Mouse (Mus musculus): ENCODE measurements at regions not wholly inside any gene's neighbourhood (a gene's known extent, or its start where the extent isn't known, plus 50 kb on each side); places are given as distances from the start of the nearest gene placed in this dataset.

- no peak for DNase-seq
Observed at GRCm38 (mm10) chr11:31734091-31734490, 62.4 kb upstream of the Bod1 start.

GRCm38 (mm10) chr11:31735257-31735656 lies 63.6 kb upstream of the Bod1 start:
- 93% methylated on average over 6 of the region's 6 CpGs for WGBS
- Histone ChIP-seq H3K4me1 (ENCODE audit: control insufficient read depth, insufficient read depth, low read length) (peaks cover 6% of the 10 kb centered on the region; the same call in 1 of the 2 replicates), H3K4me3 (replicated peaks; ENCODE audit: extremely low read depth, low read depth, low read length) (no peak overlapping the region)
- no peak for DNase-seq
- TF ChIP-seq CTCF (IDR thresholded peaks at IDR 0.05; ENCODE audit: insufficient read depth, low read length): no peak
- TF ChIP-seq POLR2A (IDR thresholded peaks at IDR 0.05; ENCODE audit: borderline replicate concordance, extremely low read depth, low read depth, low read length): no peak

More at GRCm38 (mm10) chr11:31734091-31734490, 62.4 kb upstream of the Bod1 start:
- 60% methylated on average over 4 of the region's 4 CpGs for WGBS
- H3K4me1 ChIP-seq (ENCODE audit: control insufficient read depth, insufficient read depth, low read length): peaks cover 9% of the 10 kb centered on the region; the same call in 1 of the 2 replicates
- TF ChIP-seq CTCF (IDR thresholded peaks at IDR 0.05; ENCODE audit: insufficient read depth, low read length) (no peak), POLR2A (IDR thresholded peaks at IDR 0.05; ENCODE audit: borderline replicate concordance, extremely low read depth, low read depth, low read length) (no peak)
- no peak overlapping the region for H3K4me3 ChIP-seq (replicated peaks; ENCODE audit: extremely low read depth, low read depth, low read length)

DNA sequence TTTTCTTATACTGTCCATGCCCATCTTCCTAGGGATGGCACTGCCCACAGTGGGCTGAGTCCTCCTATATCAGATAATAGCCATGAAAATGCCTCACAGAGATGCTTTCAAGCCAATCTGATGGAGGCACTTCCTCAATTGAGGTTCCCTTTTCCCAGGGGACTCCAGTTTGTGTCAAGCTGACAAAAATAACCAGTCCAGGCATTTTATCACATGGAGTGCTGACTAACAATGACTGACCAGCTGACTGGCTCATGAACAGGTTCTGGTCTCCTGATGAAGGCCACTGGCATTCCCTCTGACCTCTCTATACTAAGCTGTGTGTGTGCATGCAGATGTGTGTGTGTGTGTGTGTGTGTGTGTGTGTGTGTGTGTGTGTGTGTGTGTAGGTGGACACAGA lies 64.4 kb upstream of the Bod1 start:
- no peak overlapping the region for H3K4me3 ChIP-seq (replicated peaks; ENCODE audit: extremely low read depth, low read depth, low read length)
- no peak for DNase-seq
- TF ChIP-seq CTCF (IDR thresholded peaks at IDR 0.05; ENCODE audit: insufficient read depth, low read length): no peak
- no peak for TF ChIP-seq POLR2A (IDR thresholded peaks at IDR 0.05; ENCODE audit: borderline replicate concordance, extremely low read depth, low read depth, low read length)
- peaks cover 6% of the 10 kb centered on the region; the same call in 1 of the 2 replicates for H3K4me1 ChIP-seq (ENCODE audit: control insufficient read depth, insufficient read depth, low read length)

DNA sequence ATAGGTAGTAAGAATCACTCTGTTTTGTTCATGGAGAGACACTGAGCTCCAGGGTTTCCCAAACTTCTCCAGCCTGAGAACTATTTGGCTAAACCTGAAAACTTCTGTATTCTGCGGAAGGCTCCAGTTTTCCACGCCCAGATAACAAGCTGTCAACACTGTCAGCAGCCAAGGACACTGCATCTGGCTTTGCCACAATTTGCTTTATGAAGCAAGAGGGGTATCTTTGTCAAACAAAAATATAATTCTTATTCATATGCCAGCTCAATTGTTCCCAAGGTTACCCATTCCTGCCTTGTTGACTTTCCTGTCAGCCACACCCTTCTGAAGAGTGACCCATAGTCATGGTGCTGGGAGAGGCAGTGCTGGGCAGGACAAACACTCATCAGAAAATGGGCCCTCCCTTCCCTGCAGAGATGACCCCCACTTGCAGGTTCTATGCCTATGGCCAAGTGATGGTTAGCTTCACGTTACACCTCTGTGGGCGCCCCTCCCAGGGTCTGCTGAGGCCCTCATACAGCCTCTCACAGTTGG lies 64.9 kb upstream of the Bod1 start:
- Histone ChIP-seq H3K4me1 (ENCODE audit: control insufficient read depth, insufficient read depth, low read length) (peaks cover 6% of the 10 kb centered on the region; the same call in 1 of the 2 replicates), H3K4me3 (replicated peaks; ENCODE audit: extremely low read depth, low read depth, low read length) (no peak overlapping the region)
- 69% methylated on average over 4 of the region's 4 CpGs for WGBS
- TF ChIP-seq CTCF (IDR thresholded peaks at IDR 0.05; ENCODE audit: insufficient read depth, low read length) (no peak), POLR2A (IDR thresholded peaks at IDR 0.05; ENCODE audit: borderline replicate concordance, extremely low read depth, low read depth, low read length) (no peak)
- DNase-seq: no peak

GRCm38 (mm10) chr11:31738148-31739021 lies 66.7 kb upstream of the Bod1 start:
- TF ChIP-seq POLR2A (IDR thresholded peaks at IDR 0.05; ENCODE audit: borderline replicate concordance, extremely low read depth, low read depth, low read length) (no peak), CTCF (IDR thresholded peaks at IDR 0.05; ENCODE audit: insufficient read depth, low read length) (no peak)
- Histone ChIP-seq H3K4me1 (ENCODE audit: control insufficient read depth, insufficient read depth, low read length) (peaks cover 2% of the 10 kb centered on the region; the same call in 1 of the 2 replicates), H3K4me3 (replicated peaks; ENCODE audit: extremely low read depth, low read depth, low read length) (no peak overlapping the region)
- 75% methylated on average over 5 of the region's 5 CpGs for whole genome bisulfite sequencing
- peak; percentile 72 for DNase-seq

- Histone ChIP-seq H3K4me3 (replicated peaks; ENCODE audit: extremely low read depth, low read depth, low read length) (no peak overlapping the region), H3K4me1 (ENCODE audit: control insufficient read depth, insufficient read depth, low read length) (peaks cover 16% of the 10 kb centered on the region)
- DNase-seq: peak; percentile 59
- TF ChIP-seq POLR2A (IDR thresholded peaks at IDR 0.05; ENCODE audit: borderline replicate concordance, extremely low read depth, low read depth, low read length): no peak
- TF ChIP-seq CTCF (IDR thresholded peaks at IDR 0.05; ENCODE audit: insufficient read depth, low read length): no peak
- WGBS: 47% methylated on average over 5 of the region's 5 CpGs
Observed at GRCm38 (mm10) chr11:31740409-31740808, 68.7 kb upstream of the Bod1 start.

GRCm38 (mm10) chr11:31742160-31742559 lies 70.5 kb upstream of the Bod1 start:
- no peak for DNase-seq
- Histone ChIP-seq H3K4me1 (ENCODE audit: control insufficient read depth, insufficient read depth, low read length) (peaks cover 17% of the 10 kb centered on the region), H3K4me3 (replicated peaks; ENCODE audit: extremely low read depth, low read depth, low read length) (no peak overlapping the region)
- 88% methylated on average over 1 of the region's 1 CpGs for WGBS
- no peak for TF ChIP-seq CTCF (IDR thresholded peaks at IDR 0.05; ENCODE audit: insufficient read depth, low read length)
- TF ChIP-seq POLR2A (IDR thresholded peaks at IDR 0.05; ENCODE audit: borderline replicate concordance, extremely low read depth, low read depth, low read length): no peak

DNA sequence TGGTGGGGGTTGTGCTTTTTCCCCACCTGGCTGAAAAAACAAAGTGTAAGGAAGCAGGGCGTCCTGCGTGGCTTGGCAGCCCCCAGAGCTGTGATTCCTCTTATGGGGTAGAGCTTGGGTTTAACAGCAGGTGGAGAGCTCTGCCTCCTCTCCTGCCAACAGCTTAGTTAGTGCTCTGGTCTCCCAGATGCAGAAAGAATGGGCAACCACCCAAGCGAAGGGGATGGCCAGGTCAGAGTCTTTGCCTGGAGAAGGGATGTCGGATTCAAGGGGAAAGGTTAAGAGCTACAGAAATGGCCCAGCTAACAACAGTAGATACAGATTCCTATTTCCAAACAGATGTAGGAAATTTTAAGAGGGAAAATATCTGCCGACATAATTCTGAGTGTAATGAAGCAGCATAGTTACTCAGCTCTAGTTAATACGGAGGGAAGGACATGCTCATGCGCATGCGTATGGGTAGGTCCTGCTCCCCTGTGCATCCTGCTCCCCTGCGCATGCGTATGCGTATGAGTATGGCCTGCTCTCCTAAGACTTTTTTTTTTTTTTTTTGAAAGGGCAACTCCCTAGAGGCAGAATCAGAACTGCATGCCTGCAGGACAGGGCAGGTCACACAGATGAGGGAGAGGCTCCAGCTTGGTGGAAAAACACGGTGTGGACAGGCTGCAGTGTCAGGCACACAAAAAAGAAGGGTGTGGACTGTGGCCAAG lies 72.5 kb upstream of the Bod1 start:
- Histone ChIP-seq H3K4me3 (replicated peaks; ENCODE audit: extremely low read depth, low read depth, low read length) (no peak overlapping the region), H3K4me1 (ENCODE audit: control insufficient read depth, insufficient read depth, low read length) (peaks cover 15% of the 10 kb centered on the region)
- 63% methylated on average over 12 of the region's 12 CpGs for WGBS
- no peak for TF ChIP-seq CTCF (IDR thresholded peaks at IDR 0.05; ENCODE audit: insufficient read depth, low read length)
- peak; percentile 26; the same call in 1 of the 2 replicates for TF ChIP-seq POLR2A (IDR thresholded peaks at IDR 0.05; ENCODE audit: borderline replicate concordance, extremely low read depth, low read depth, low read length)
- no peak for DNase-seq

- Histone ChIP-seq H3K4me3 (replicated peaks; ENCODE audit: extremely low read depth, low read depth, low read length) (no peak overlapping the region), H3K4me1 (ENCODE audit: control insufficient read depth, insufficient read depth, low read length) (peaks cover 15% of the 10 kb centered on the region)
- WGBS: 58% methylated on average over 16 of the region's 16 CpGs
- TF ChIP-seq POLR2A (IDR thresholded peaks at IDR 0.05; ENCODE audit: borderline replicate concordance, extremely low read depth, low read depth, low read length) (no peak), CTCF (IDR thresholded peaks at IDR 0.05; ENCODE audit: insufficient read depth, low read length) (no peak)
- no peak for DNase-seq
Observed at GRCm38 (mm10) chr11:31745028-31745865, 73.6 kb upstream of the Bod1 start.
